Mouse (Mus musculus) hindbrain, embryonic 16.5 days (tissue): ENCODE results near the gene Sipa1l1. TPM values are rescaled to one million over a fixed set of nuclear protein-coding genes. Genes with fewer than 3 reads are reported as not detected.
"Not testable (repeated sequence)": the region's sequence is repeated elsewhere in the genome, so short reads cannot be mapped to it uniquely, and the experiment has no call there.

Experiments
- ATAC-seq: fragments of 200-750 bp; cut with Nextera tagmentation; 2 replicates; pipeline ENCODE4 v1.8.0; 2017; ENCODE audit warnings: moderate TSS enrichment, moderate library complexity
- H3K27ac ChIP-seq: fragments of 300-500 bp; sonication (generic); 2 replicates; pipeline ENCODE4 v1.5.1; 2014; ENCODE audit warnings: low read depth, mild to moderate bottlenecking, control low read depth, low read length, moderate library complexity
- H3K27me3 ChIP-seq: fragments of 300-500 bp; sonication (generic); replicated peaks from 2 replicates; pipeline ENCODE4 v1.6.1; 2014; ENCODE audit warnings: low read length; ENCODE audit not compliant: control insufficient read depth, insufficient read depth
- H3K36me3 ChIP-seq: fragments of 300-500 bp; sonication (generic); 2 replicates; pipeline ENCODE4 v1.6.1; 2014; ENCODE audit warnings: mild to moderate bottlenecking, low read length, moderate library complexity, mixed read lengths; ENCODE audit not compliant: control insufficient read depth, insufficient read depth
- H3K4me1 ChIP-seq: fragments of 300-500 bp; sonication (generic); 2 replicates; pipeline ENCODE4 v1.6.1; 2014; ENCODE audit warnings: low read depth, low read length; ENCODE audit not compliant: control insufficient read depth, insufficient read depth
- H3K4me2 ChIP-seq: fragments of 300-500 bp; sonication (generic); 2 replicates; pipeline ENCODE4 v1.6.1; 2014; ENCODE audit warnings: mild to moderate bottlenecking, low read length, control low read depth, moderate library complexity
- H3K4me3 ChIP-seq: fragments of 300-500 bp; sonication (generic); 2 replicates; pipeline ENCODE4 v1.5.1; 2014; ENCODE audit warnings: mild to moderate bottlenecking, low read length, control low read depth, moderate library complexity
- H3K9ac ChIP-seq: fragments of 300-500 bp; sonication (generic); 2 replicates; pipeline ENCODE4 v1.6.1; 2014; ENCODE audit warnings: low read depth, mild to moderate bottlenecking, control low read depth, low read length, moderate library complexity
- H3K9me3 ChIP-seq: fragments of 300-500 bp; sonication (generic); 2 replicates; pipeline ENCODE4 v1.6.1; 2014; ENCODE audit warnings: mild to moderate bottlenecking, low read length, moderate library complexity; ENCODE audit not compliant: control insufficient read depth
- WGBS: fragments of 180-500 bp; shearing (Covaris S2); extraction: QIAGEN DNeasy Blood & Tissue Kit; methylation state at CpG from one replicate; pipeline ENCODE4 v1.1.7; 2014; 5-methylcytosine and 5-hydroxymethylcytosine counted together
- polyA plus RNA-seq: library from polyadenylated mRNA; unstranded; fragments of >200 nt; fragmentation: Nextera tagmentation; extraction: Ambion mirVana; gene quantifications from 2 replicates; pipeline ENCODE4 v1.2.1, GENCODE M21; 2015

Gene Sipa1l1
- polyA plus RNA-seq, 1 experiment from 2014 or later: 11.2 TPM

DNA sequence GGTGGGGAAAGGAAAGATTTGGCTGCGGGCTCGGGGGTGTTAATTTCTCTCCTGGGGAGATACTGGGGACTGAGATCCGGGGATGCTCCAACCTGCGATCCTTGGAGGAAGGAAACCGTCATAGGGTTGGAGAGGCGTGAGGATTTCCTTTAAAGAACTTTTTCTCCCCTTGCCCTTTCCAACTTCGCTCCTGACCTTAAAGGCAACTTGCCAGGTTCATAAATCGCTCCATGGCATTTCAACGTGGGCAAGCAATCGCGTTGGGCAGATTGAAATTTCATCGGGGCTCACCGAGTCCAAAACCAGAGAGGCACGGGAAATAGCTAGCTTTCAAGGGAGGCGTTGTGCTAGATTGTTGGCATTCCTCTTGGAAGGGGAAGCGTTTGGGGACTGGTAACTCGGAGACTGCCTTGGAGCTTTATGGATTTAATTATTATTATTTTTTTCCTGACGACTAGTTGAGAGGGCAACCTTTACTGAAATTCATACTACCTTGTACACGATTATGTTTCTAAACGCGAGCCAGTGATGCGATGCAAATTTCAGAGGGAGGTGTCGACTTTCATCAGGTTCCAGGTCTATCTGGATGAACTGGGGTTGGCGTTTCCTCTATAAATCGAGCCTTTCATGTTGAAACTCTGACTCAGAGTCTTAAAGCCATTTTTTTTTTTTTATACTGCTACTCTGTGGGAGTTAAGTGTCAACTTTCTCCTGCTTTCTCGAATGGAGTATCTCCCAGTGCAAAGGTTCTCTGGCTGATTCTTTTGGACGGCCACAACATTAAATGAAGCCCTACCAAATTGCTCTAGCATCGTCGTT is 1.6 kb downstream of the Sipa1l1 start:
- ATAC-seq: no peak

DNA sequence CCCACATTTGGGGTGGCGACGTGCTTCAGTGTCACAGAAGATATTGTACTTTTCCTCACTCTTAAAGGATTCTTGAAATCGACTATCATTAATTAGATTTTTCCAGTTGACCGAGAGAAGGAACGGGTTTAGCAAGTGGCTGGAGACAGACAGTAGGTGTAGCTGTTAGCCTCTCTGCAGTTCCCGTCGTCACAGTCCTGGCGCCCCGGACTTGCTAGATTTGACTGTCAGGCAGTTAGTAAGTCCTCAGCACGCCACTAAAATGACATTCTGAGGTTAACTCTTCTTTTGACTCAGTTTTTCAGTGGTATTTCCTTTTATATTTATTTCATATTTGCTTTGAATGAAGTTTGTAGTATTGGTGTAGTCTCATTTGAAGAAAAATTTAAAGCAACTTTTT is 2.5 kb downstream of the Sipa1l1 start:
- H3K27me3 ChIP-seq: 0 out of 2 replicates have a peak, but pooled peaks cover 2% of the 10 kb centered on the region
- H3K4me1 ChIP-seq: peaks cover 13% of the 10 kb centered on the region
- H3K36me3 ChIP-seq: no peaks in the 10 kb centered on the region
- peak overlapping the region; percentile 50 for H3K9ac ChIP-seq
- WGBS: 17% methylated on average over 10 of the region's 10 CpGs
- peak overlapping the region; percentile 95 for H3K4me2 ChIP-seq
- ATAC-seq: no peak
- H3K4me3 ChIP-seq: peak overlapping the region; percentile 95
- no peaks in the 10 kb centered on the region for H3K9me3 ChIP-seq
- H3K27ac ChIP-seq: no peak overlapping the region

More for the DNA sequence above, 1.6 kb downstream of the Sipa1l1 start:
- Histone ChIP-seq H3K4me2 (peak overlapping the region; percentile 95), H3K4me3 (peak overlapping the region; percentile 95), H3K36me3 (no peaks in the 10 kb centered on the region), H3K9me3 (no peaks in the 10 kb centered on the region), H3K27ac (peak overlapping the region; percentile 91), H3K9ac (peak overlapping the region; percentile 95), H3K27me3 (0 out of 2 replicates have a peak, but pooled peaks cover 2% of the 10 kb centered on the region), H3K4me1 (peaks cover 17% of the 10 kb centered on the region)
- WGBS: 3% methylated on average over 29 of the region's 29 CpGs

GRCm38 (mm10) chr12:82173623-82174022 is 4.5 kb downstream of the Sipa1l1 start:
- 71% methylated on average over 1 of the region's 1 CpGs for WGBS
- no peaks in the 10 kb centered on the region for H3K36me3 ChIP-seq
- 0 out of 2 replicates have a peak, but pooled peaks cover 2% of the 10 kb centered on the region for H3K27me3 ChIP-seq
- ATAC-seq: no peak
- no peak overlapping the region for H3K27ac ChIP-seq
- peaks cover 13% of the 10 kb centered on the region for H3K4me1 ChIP-seq
- no peak overlapping the region for H3K4me3 ChIP-seq
- no peaks in the 10 kb centered on the region for H3K9me3 ChIP-seq
- H3K4me2 ChIP-seq: no peak overlapping the region
- no peak overlapping the region for H3K9ac ChIP-seq

- 0 out of 2 replicates have a peak, but pooled peaks cover 2% of the 10 kb centered on the region for H3K27me3 ChIP-seq
- H3K4me3 ChIP-seq: no peak overlapping the region
- H3K4me2 ChIP-seq: no peak overlapping the region
- no peaks in the 10 kb centered on the region for H3K9me3 ChIP-seq
- no peaks in the 10 kb centered on the region for H3K36me3 ChIP-seq
- no peak overlapping the region for H3K9ac ChIP-seq
- H3K4me1 ChIP-seq: peaks cover 9% of the 10 kb centered on the region
- 95% methylated on average over 3 of the region's 3 CpGs for WGBS
- ATAC-seq: no peak
- no peak overlapping the region for H3K27ac ChIP-seq
Measured at GRCm38 (mm10) chr12:82175709-82176108, 6.6 kb downstream of the Sipa1l1 start.

GRCm38 (mm10) chr12:82178636-82179035 is 9.5 kb downstream of the Sipa1l1 start:
- H3K4me2 ChIP-seq: no peak overlapping the region
- H3K27ac ChIP-seq: no peak overlapping the region
- WGBS: 86% methylated on average over 4 of the region's 4 CpGs
- H3K4me3 ChIP-seq: no peak overlapping the region
- no peak for ATAC-seq
- no peaks in the 10 kb centered on the region; the same call in 1 of the 2 replicates for H3K36me3 ChIP-seq
- no peaks in the 10 kb centered on the region for H3K27me3 ChIP-seq
- 0 out of 2 replicates have a peak, but pooled peaks cover 3% of the 10 kb centered on the region for H3K9me3 ChIP-seq
- no peaks in the 10 kb centered on the region for H3K4me1 ChIP-seq
- no peak overlapping the region for H3K9ac ChIP-seq

DNA sequence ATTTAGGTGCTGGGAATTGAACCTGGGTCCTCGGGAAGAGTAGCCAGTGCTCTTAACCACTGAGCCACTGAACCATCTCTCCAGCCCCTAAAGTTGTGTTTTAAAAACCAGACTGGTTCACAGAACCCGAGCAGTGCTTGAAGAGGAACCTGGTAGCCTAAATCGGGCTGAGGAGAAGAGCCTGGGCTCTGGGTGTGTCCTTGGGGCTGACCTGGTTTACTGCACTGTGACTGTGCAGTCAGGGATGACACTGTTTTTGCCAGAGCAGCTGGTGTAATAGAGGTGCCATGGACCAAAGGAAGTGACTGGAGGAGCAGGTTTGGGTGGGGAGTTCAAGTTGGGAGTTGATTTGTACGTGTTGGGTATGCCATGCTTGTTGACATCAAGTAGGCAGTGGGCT is 10.5 kb downstream of the Sipa1l1 start:
- ATAC-seq: no peak
- no peaks in the 10 kb centered on the region; the same call in 1 of the 2 replicates for H3K36me3 ChIP-seq
- H3K4me3 ChIP-seq: no peak overlapping the region
- H3K4me2 ChIP-seq: no peak overlapping the region
- H3K27me3 ChIP-seq: no peaks in the 10 kb centered on the region
- 0 out of 2 replicates have a peak, but pooled peaks cover 3% of the 10 kb centered on the region for H3K9me3 ChIP-seq
- no peak overlapping the region for H3K9ac ChIP-seq
- 93% methylated on average over 4 of the region's 4 CpGs for WGBS
- H3K27ac ChIP-seq: no peak overlapping the region
- no peaks in the 10 kb centered on the region for H3K4me1 ChIP-seq

- not testable (repeated sequence) for H3K4me1 ChIP-seq, ATAC-seq, H3K27me3 ChIP-seq, H3K4me2 ChIP-seq, H3K27ac ChIP-seq, H3K9ac ChIP-seq, H3K9me3 ChIP-seq, H3K4me3 ChIP-seq, H3K36me3 ChIP-seq
Measured at GRCm38 (mm10) chr12:82186156-82186555, 17.0 kb downstream of the Sipa1l1 start.

DNA sequence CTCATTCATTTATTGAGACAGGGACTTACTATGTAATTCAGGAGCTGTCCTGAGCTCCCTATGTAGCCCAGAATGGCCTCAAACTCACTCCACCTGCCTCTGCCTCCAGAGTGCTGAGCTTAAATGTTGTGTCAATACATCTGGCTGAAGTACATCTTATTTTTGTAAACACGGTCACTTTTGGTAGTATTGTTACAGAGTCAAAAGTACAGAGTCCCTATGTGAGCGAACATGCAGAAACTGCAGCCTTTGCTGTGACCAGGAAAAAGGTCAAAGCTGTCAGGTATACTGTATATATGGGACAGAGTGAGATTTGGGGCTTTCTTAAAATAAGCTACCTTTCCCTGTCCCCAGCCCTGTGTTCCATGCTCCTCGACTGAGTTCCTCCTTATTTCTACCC is 17.6 kb downstream of the Sipa1l1 start:
- Histone ChIP-seq H3K9ac (no peak overlapping the region), H3K27ac (no peak overlapping the region), H3K4me1 (peaks cover 3% of the 10 kb centered on the region; the same call in 1 of the 2 replicates), H3K4me2 (no peak overlapping the region), H3K36me3 (no peaks in the 10 kb centered on the region; the same call in 1 of the 2 replicates), H3K9me3 (0 out of 2 replicates have a peak, but pooled peaks cover 3% of the 10 kb centered on the region), H3K4me3 (no peak overlapping the region), H3K27me3 (no peaks in the 10 kb centered on the region; the same call in 1 of the 2 replicates)
- 77% methylated on average over 3 of the region's 3 CpGs for WGBS
- ATAC-seq: no peak

DNA sequence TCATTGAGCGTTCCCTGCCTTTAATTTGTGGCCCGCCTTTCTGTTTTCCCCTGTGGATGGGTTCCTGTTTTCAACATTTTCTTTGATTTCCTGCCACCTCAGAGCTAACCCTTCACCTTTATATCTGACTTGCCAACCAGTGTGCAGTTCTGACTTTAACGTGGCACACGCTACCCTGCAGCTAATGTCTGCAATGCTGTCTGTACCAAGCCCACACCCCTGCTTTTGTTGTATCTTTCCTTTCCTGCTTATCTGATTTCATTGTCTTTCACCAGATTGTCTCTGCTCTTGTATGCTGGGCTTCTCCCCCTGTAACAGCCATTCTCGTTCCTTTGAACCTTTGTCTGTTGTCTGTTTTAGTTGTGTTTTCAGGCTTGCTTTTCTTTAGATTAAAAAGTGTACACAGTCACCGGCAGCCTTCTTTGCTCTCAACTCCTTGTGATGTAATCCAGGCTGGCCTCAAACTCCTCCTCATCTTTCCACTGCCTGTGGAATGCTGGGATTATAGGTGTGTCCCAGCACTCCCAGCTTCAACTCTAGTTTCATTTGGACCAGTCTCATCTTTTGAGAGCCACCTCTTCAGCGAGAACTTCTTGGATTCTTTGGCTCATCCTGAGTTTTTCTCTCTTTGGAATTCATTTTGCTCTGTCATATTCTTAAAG is 18.2 kb downstream of the Sipa1l1 start:
- H3K4me2 ChIP-seq: no peak overlapping the region
- H3K36me3 ChIP-seq: no peaks in the 10 kb centered on the region
- no peaks in the 10 kb centered on the region; the same call in 1 of the 2 replicates for H3K27me3 ChIP-seq
- H3K4me1 ChIP-seq: peaks cover 3% of the 10 kb centered on the region; the same call in 1 of the 2 replicates
- no peaks in the 10 kb centered on the region for H3K9me3 ChIP-seq
- H3K4me3 ChIP-seq: no peak overlapping the region
- no peak overlapping the region for H3K9ac ChIP-seq
- H3K27ac ChIP-seq: no peak overlapping the region
- 71% methylated on average over 7 of the region's 7 CpGs for WGBS
- ATAC-seq: no peak
